24 mouse cellular contexts compared by ENCODE assay signal in the genomic region with DNA sequence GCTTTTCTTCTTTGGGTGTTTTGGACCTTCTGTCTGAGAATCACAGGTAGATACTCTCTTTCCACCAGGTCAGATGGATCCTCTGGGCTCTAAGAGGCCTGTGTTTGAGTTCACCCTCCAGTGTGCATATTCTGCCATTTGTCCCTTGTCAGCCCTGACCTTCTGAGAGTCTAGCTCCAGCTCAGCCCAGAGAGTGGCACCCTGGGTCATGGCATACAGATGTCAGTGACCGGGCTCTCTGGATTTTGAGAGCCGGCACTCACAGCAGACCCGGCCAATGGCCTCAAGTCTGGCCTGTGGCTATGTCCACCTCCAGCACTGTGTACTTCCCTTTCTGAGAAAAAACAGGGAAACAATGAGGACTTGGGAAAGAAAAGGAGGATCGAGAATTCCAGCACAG. TPM values are rescaled to one million over a fixed set of nuclear protein-coding genes. Genes with fewer than 3 reads are reported as not detected.
DNase-seq lines count a peak whose midpoint lies in the region; ATAC-seq and TF ChIP-seq lines count a peak whose summit lies in the region.
"Had no signal": no experiment of that assay in that cellular context is flagged by ENCODE, and none has a peak within 500 bp of the region (broad histone marks: within the 10 kb centered on the region; RNA-seq: fewer than 3 reads in every experiment).

No protein-coding gene starts in this region.

- no peak overlapping the region for H3K9ac ChIP-seq in intestine, postnatal 0 days (ENCODE audit: low read depth, low read length)
- H3K9ac ChIP-seq in intestine, embryonic 15.5 days: no peak overlapping the region
- no peak overlapping the region for H3K9ac ChIP-seq in hindbrain, embryonic 14.5 days
- H3K9ac ChIP-seq: embryonic facial prominence, embryonic 13.5 days; embryonic facial prominence, embryonic 15.5 days; forebrain, embryonic 12.5 days had no signal

- no peak overlapping the region for H3K4me2 ChIP-seq in intestine, postnatal 0 days (replicated peaks; ENCODE audit: low read depth)
- H3K4me2 ChIP-seq in intestine, embryonic 15.5 days (replicated peaks): no peak overlapping the region
- no peak overlapping the region for H3K4me2 ChIP-seq in hindbrain, embryonic 14.5 days (replicated peaks)
- H3K4me2 ChIP-seq: embryonic facial prominence, embryonic 13.5 days; embryonic facial prominence, embryonic 15.5 days; forebrain, embryonic 12.5 days had no signal

- 0 out of 2 replicates have a peak overlapping the region, but pooled peaks have one; percentile 94 for H3K27ac ChIP-seq in intestine, postnatal 0 days (ENCODE audit: low read depth, low read length)
- no peak overlapping the region for H3K27ac ChIP-seq in intestine, embryonic 15.5 days
- H3K27ac ChIP-seq in small intestine, adult 2 months (ENCODE audit: insufficient read depth, low read depth, low read length): peak overlapping the region; percentile 93
- H3K27ac ChIP-seq in hindbrain, embryonic 14.5 days: no peak overlapping the region
- H3K27ac ChIP-seq: embryonic facial prominence, embryonic 13.5 days; embryonic facial prominence, embryonic 15.5 days; forebrain, embryonic 10.5 days; forebrain, embryonic 12.5 days had no signal

- no peak for ATAC-seq in intestine, postnatal 0 days
- no peak for ATAC-seq in intestine, embryonic 15.5 days
- ATAC-seq in hindbrain, embryonic 14.5 days (ENCODE audit: low FRiP score): no peak
- ATAC-seq: forebrain, embryonic 14.5 days had no signal

- no peaks in the 10 kb centered on the region for H3K27me3 ChIP-seq in intestine, postnatal 0 days (replicated peaks; ENCODE audit: control insufficient read depth, insufficient read depth, low read length)
- H3K27me3 ChIP-seq in intestine, embryonic 15.5 days (replicated peaks): no peaks in the 10 kb centered on the region
- no peaks in the 10 kb centered on the region for H3K27me3 ChIP-seq in small intestine, adult 2 months (ENCODE audit: control insufficient read depth, insufficient read depth, low read length)
- no peaks in the 10 kb centered on the region for H3K27me3 ChIP-seq in hindbrain, embryonic 14.5 days (ENCODE audit: control insufficient read depth, insufficient read depth, low read length)
- H3K27me3 ChIP-seq: embryonic facial prominence, embryonic 13.5 days; embryonic facial prominence, embryonic 15.5 days; forebrain, embryonic 12.5 days had no signal

- H3K9me3 ChIP-seq in intestine, postnatal 0 days (ENCODE audit: control insufficient read depth): no peaks in the 10 kb centered on the region
- H3K9me3 ChIP-seq in intestine, embryonic 15.5 days: no peaks in the 10 kb centered on the region
- H3K9me3 ChIP-seq in hindbrain, embryonic 14.5 days (ENCODE audit: control insufficient read depth, low read length): no peaks in the 10 kb centered on the region
- H3K9me3 ChIP-seq: embryonic facial prominence, embryonic 13.5 days; embryonic facial prominence, embryonic 15.5 days; forebrain, embryonic 10.5 days; forebrain, embryonic 12.5 days had no signal

- peaks cover 20% of the 10 kb centered on the region for H3K4me1 ChIP-seq in intestine, postnatal 0 days (replicated peaks; ENCODE audit: control insufficient read depth, insufficient read depth, low read length)
- peaks cover 17% of the 10 kb centered on the region; the same call in 1 of the 2 replicates for H3K4me1 ChIP-seq in intestine, embryonic 15.5 days (replicated peaks)
- peaks cover 45% of the 10 kb centered on the region for H3K4me1 ChIP-seq in small intestine, adult 2 months (ENCODE audit: control insufficient read depth, insufficient read depth, insufficient read length, low read length)
- H3K4me1 ChIP-seq in hindbrain, embryonic 14.5 days (replicated peaks; ENCODE audit: control insufficient read depth, insufficient read depth, low read length): no peaks in the 10 kb centered on the region
- H3K4me1 ChIP-seq: embryonic facial prominence, embryonic 13.5 days; forebrain, embryonic 10.5 days; forebrain, embryonic 12.5 days had no signal

- no peak for TF ChIP-seq CTCF in intestine, postnatal 0 days (IDR thresholded peaks at IDR 0.05; ENCODE audit: low read depth)
- no peak for TF ChIP-seq CTCF in small intestine, adult 2 months (IDR thresholded peaks at IDR 0.05; ENCODE audit: extremely low read depth, insufficient read length, insufficient replicate concordance, low read depth, low read length)

- DNase-seq in kidney, adult 9 months: peak; percentile 19
- DNase-seq in kidney, postnatal 36 days: no peak
- no peak for DNase-seq in hindbrain, embryonic 14.5 days (ENCODE audit: low spot score)
- DNase-seq: adrenal gland, adult 2 months; adrenal gland, postnatal 25 days; cerebellum, adult 11 months; cerebellum, adult 18-20 months; cerebellum, adult 8-10 months; cerebellum, adult 9-11 months; cerebellum, postnatal 14 days; cerebellum, postnatal 36 days; embryo, embryonic 11 days had no signal

- H3K36me3 ChIP-seq in intestine, postnatal 0 days (ENCODE audit: control insufficient read depth, insufficient read depth): no peaks in the 10 kb centered on the region
- no peaks in the 10 kb centered on the region for H3K36me3 ChIP-seq in intestine, embryonic 15.5 days
- peaks cover 7% of the 10 kb centered on the region; the same call in 1 of the 2 replicates for H3K36me3 ChIP-seq in small intestine, adult 2 months (ENCODE audit: control insufficient read depth, insufficient read depth, low read length)
- H3K36me3 ChIP-seq in hindbrain, embryonic 14.5 days (replicated peaks; ENCODE audit: control insufficient read depth, insufficient read depth): no peaks in the 10 kb centered on the region
- H3K36me3 ChIP-seq: embryonic facial prominence, embryonic 13.5 days; embryonic facial prominence, embryonic 15.5 days; forebrain, embryonic 10.5 days; forebrain, embryonic 12.5 days had no signal

- no peak overlapping the region for H3K4me3 ChIP-seq in intestine, postnatal 0 days (ENCODE audit: low read depth, low read length)
- no peak overlapping the region for H3K4me3 ChIP-seq in intestine, embryonic 15.5 days (replicated peaks)
- H3K4me3 ChIP-seq in small intestine, adult 2 months (ENCODE audit: low read depth, low read length): no peak overlapping the region
- no peak overlapping the region for H3K4me3 ChIP-seq in hindbrain, embryonic 14.5 days (replicated peaks; ENCODE audit: low read length)
- H3K4me3 ChIP-seq: embryonic facial prominence, embryonic 13.5 days; embryonic facial prominence, embryonic 15.5 days; erythroblast, embryonic 14.5 days; forebrain, embryonic 10.5 days; forebrain, embryonic 12.5 days had no signal

- 93% methylated on average over 4 of the region's 4 CpGs for WGBS in intestine, postnatal 0 days
- WGBS in intestine, embryonic 15.5 days: 91% methylated on average over 4 of the region's 4 CpGs
- 91% methylated on average over 4 of the region's 4 CpGs for WGBS in small intestine, adult 2 months
- WGBS in hindbrain, embryonic 14.5 days: 87% methylated on average over 4 of the region's 4 CpGs

- no peak for TF ChIP-seq POLR2A in small intestine, adult 2 months (IDR thresholded peaks at IDR 0.05; ENCODE audit: low read depth, low read length)

RNA-seq across cellular contexts. Expression of a gene that starts 3.9 kb away (rescaled TPM):
- 159 and 166 TPM in 2 replicates for polyA plus RNA-seq in intestine, postnatal 0 days (2015; fragmentation: Nextera tagmentation; extraction: Ambion mirVana)
- polyA plus RNA-seq in intestine, embryonic 15.5 days (2015; fragmentation: Nextera tagmentation; extraction: Ambion mirVana): 0.73 and 0.93 TPM in 2 replicates
- polyA plus RNA-seq in small intestine, adult 2 months (2012; rRNA removed): 152 and 325 TPM in 2 replicates
- polyA plus RNA-seq in hindbrain, embryonic 14.5 days (2014; fragmentation: Nextera tagmentation; extraction: Ambion mirVana): not detected in 2 replicates
- polyA plus RNA-seq: adrenal gland, adult 2 months; brain, embryonic 14.5 days; C2C12; embryonic facial prominence, embryonic 11.5 days; erythroblast, embryonic 14.5 days; forebrain, embryonic 10.5 days; forebrain, embryonic 12.5 days; forebrain, embryonic 14.5 days had no signal

RNA-seq across cellular contexts. Expression of a gene that starts 20.3 kb away (rescaled TPM):
- polyA plus RNA-seq in intestine, postnatal 0 days (2015; fragmentation: Nextera tagmentation; extraction: Ambion mirVana): 2.2 and 2.3 TPM in 2 replicates
- 5.6 and 6.1 TPM in 2 replicates for polyA plus RNA-seq in intestine, embryonic 15.5 days (2015; fragmentation: Nextera tagmentation; extraction: Ambion mirVana)
- polyA plus RNA-seq in small intestine, adult 2 months (2012; rRNA removed): 41.0 and 57.7 TPM in 2 replicates
- 0.24 TPM in 1 of 2 replicates, not detected in the other for polyA plus RNA-seq in hindbrain, embryonic 14.5 days (2014; fragmentation: Nextera tagmentation; extraction: Ambion mirVana)
- polyA plus RNA-seq: C2C12; embryonic facial prominence, embryonic 11.5 days; erythroblast, embryonic 14.5 days; forebrain, embryonic 10.5 days; forebrain, embryonic 12.5 days; forebrain, embryonic 14.5 days had no signal

RNA-seq across cellular contexts. Expression of a gene that starts 21.5 kb away (rescaled TPM):
- polyA plus RNA-seq in intestine, postnatal 0 days (2015; fragmentation: Nextera tagmentation; extraction: Ambion mirVana): 10.0 and 10.2 TPM in 2 replicates
- 3.0 and 5.1 TPM in 2 replicates for polyA plus RNA-seq in intestine, embryonic 15.5 days (2015; fragmentation: Nextera tagmentation; extraction: Ambion mirVana)
- polyA plus RNA-seq in small intestine, adult 2 months (2012; rRNA removed): 1.4 and 4.1 TPM in 2 replicates
- not detected in 2 replicates for polyA plus RNA-seq in hindbrain, embryonic 14.5 days (2014; fragmentation: Nextera tagmentation; extraction: Ambion mirVana)
- polyA plus RNA-seq: brain, embryonic 14.5 days; C2C12; embryonic facial prominence, embryonic 11.5 days; erythroblast, embryonic 14.5 days; forebrain, embryonic 10.5 days; forebrain, embryonic 12.5 days; forebrain, embryonic 14.5 days had no signal

RNA-seq across cellular contexts. Expression of a gene that starts 59.0 kb away (rescaled TPM):
- 0.33 and 0.56 TPM in 2 replicates for polyA plus RNA-seq in intestine, postnatal 0 days (2015; fragmentation: Nextera tagmentation; extraction: Ambion mirVana)
- polyA plus RNA-seq in intestine, embryonic 15.5 days (2015; fragmentation: Nextera tagmentation; extraction: Ambion mirVana): not detected in 2 replicates
- polyA plus RNA-seq in small intestine, adult 2 months (2012; rRNA removed): 0.05 TPM in 1 of 2 replicates, not detected in the other
- not detected in 2 replicates for polyA plus RNA-seq in hindbrain, embryonic 14.5 days (2014; fragmentation: Nextera tagmentation; extraction: Ambion mirVana)
- polyA plus RNA-seq: adrenal gland, adult 2 months; brain, embryonic 14.5 days; embryonic facial prominence, embryonic 11.5 days; embryonic facial prominence, embryonic 13.5 days; embryonic facial prominence, embryonic 15.5 days; erythroblast, embryonic 14.5 days; forebrain, embryonic 12.5 days; forebrain, embryonic 14.5 days had no signal

Comparison
In these comparisons a context has a peak if more than half of its experiments do, and no peak if none do; other contexts are left out.
1. H3K27ac ChIP-seq: peak in intestine, postnatal 0 days (single experiment) and small intestine, adult 2 months (single experiment); none in intestine, embryonic 15.5 days (single experiment) and hindbrain, embryonic 14.5 days (single experiment).
2. RNA of a gene that starts 3.9 kb away (polyA plus RNA-seq): 152 to 325 TPM in small intestine, adult 2 months and 159 to 166 TPM in intestine, postnatal 0 days; 0.73 to 0.93 TPM in intestine, embryonic 15.5 days and not detected in hindbrain, embryonic 14.5 days; every median in the first group is over 10 times any median in the second.